Mouse (Mus musculus): ENCODE results near the gene Mknk2.

GRCm38 (mm10) chr10:80698605-80699004 is 20.7 kb upstream of the Mknk2 start:
- no peak for TF ChIP-seq POLR2A (IDR thresholded peaks at IDR 0.05; ENCODE audit: low read depth, low read length)
- no peak for TF ChIP-seq CTCF (IDR thresholded peaks at IDR 0.05; ENCODE audit: extremely low read depth, insufficient read length, insufficient replicate concordance, low read depth, low read length)

Measured in small intestine, adult 2 months (tissue).